11 mouse cellular contexts compared by ENCODE assay signal in genomic region chr1:181543711-181544383, GRCm38 (mm10). TPM values are rescaled to one million over a fixed set of nuclear protein-coding genes. Genes with fewer than 3 reads are reported as not detected.
A peak's percentile ranks its signal among the peaks of the same experiment; 100 is the strongest.
DNase-seq lines count a peak whose midpoint lies in the region; ATAC-seq and TF ChIP-seq lines count a peak whose summit lies in the region.
"Had no signal": no experiment of that assay in that cellular context is flagged by ENCODE, and none has a peak within 500 bp of the region (broad histone marks: within the 10 kb centered on the region; RNA-seq: fewer than 3 reads in every experiment).

No protein-coding gene starts in this region.

- no peak overlapping the region for H3K27ac ChIP-seq in midbrain, embryonic 11.5 days (ENCODE audit: low read depth, low read length)
- no peak overlapping the region for H3K27ac ChIP-seq in midbrain, embryonic 15.5 days
- H3K27ac ChIP-seq in lung, postnatal 0 days (ENCODE audit: low read length), result no peak overlapping the region
- no peak overlapping the region for H3K27ac ChIP-seq in neural tube, embryonic 15.5 days (replicated peaks)
- no peak overlapping the region for H3K27ac ChIP-seq in hindbrain, embryonic 16.5 days (ENCODE audit: low read depth, low read length)
- H3K27ac ChIP-seq: lung, embryonic 15.5 days had no signal

- no peak for ATAC-seq in midbrain, embryonic 11.5 days (ENCODE audit: low FRiP score)
- ATAC-seq in midbrain, embryonic 15.5 days (replicated peaks), result no peak
- no peak for ATAC-seq in lung, postnatal 0 days
- ATAC-seq in neural tube, embryonic 15.5 days (ENCODE audit: low FRiP score), result no peak
- ATAC-seq in hindbrain, embryonic 16.5 days, result no peak

- H3K9me3 ChIP-seq in midbrain, embryonic 11.5 days (ENCODE audit: control insufficient read depth, low read length), result no peaks in the 10 kb centered on the region
- no peaks in the 10 kb centered on the region for H3K9me3 ChIP-seq in midbrain, embryonic 15.5 days
- no peaks in the 10 kb centered on the region for H3K9me3 ChIP-seq in lung, postnatal 0 days (ENCODE audit: low read length)
- no peaks in the 10 kb centered on the region for H3K9me3 ChIP-seq in neural tube, embryonic 15.5 days (replicated peaks)
- H3K9me3 ChIP-seq in hindbrain, embryonic 16.5 days (ENCODE audit: control insufficient read depth, low read length), result no peaks in the 10 kb centered on the region
- H3K9me3 ChIP-seq: lung, embryonic 15.5 days had no signal

- peak; percentile 48 for DNase-seq in embryo, embryonic 10.5 days (ENCODE audit: low spot score)
- no peak for DNase-seq in embryo, embryonic 9.5 days (ENCODE audit: extremely low spot score)
- peak; percentile 82 for DNase-seq in midbrain, embryonic 11.5 days (ENCODE audit: low spot score, missing footprints)
- peak; percentile 54 for DNase-seq in adrenal gland, postnatal 25 days
- peak; percentile 32 for DNase-seq in lung, postnatal 0 days (ENCODE audit: low spot score)

- 76% methylated on average over 5 of the region's 5 CpGs for WGBS in midbrain, embryonic 11.5 days
- 78% methylated on average over 5 of the region's 5 CpGs for WGBS in midbrain, embryonic 15.5 days
- WGBS in lung, postnatal 0 days, result 74% methylated on average over 5 of the region's 5 CpGs
- 77% methylated on average over 5 of the region's 5 CpGs for WGBS in neural tube, embryonic 15.5 days
- WGBS in hindbrain, embryonic 16.5 days, result 76% methylated on average over 5 of the region's 5 CpGs

- TF ChIP-seq CTCF in lung, postnatal 0 days (IDR thresholded peaks at IDR 0.05), result peak; percentile 64

- TF ChIP-seq EP300 in lung, postnatal 0 days (IDR thresholded peaks at IDR 0.05), result no peak

- no peaks in the 10 kb centered on the region for H3K27me3 ChIP-seq in midbrain, embryonic 11.5 days (ENCODE audit: control insufficient read depth, insufficient read depth, low read length)
- H3K27me3 ChIP-seq in midbrain, embryonic 15.5 days (replicated peaks), result 0 out of 2 replicates have a peak, but pooled peaks cover 7% of the 10 kb centered on the region
- H3K27me3 ChIP-seq in lung, postnatal 0 days (replicated peaks; ENCODE audit: insufficient read depth, low read length), result no peaks in the 10 kb centered on the region
- 0 out of 2 replicates have a peak, but pooled peaks cover 3% of the 10 kb centered on the region for H3K27me3 ChIP-seq in neural tube, embryonic 15.5 days (replicated peaks)
- H3K27me3 ChIP-seq in hindbrain, embryonic 16.5 days (replicated peaks; ENCODE audit: control insufficient read depth, insufficient read depth, low read length), result no peaks in the 10 kb centered on the region
- H3K27me3 ChIP-seq: lung, embryonic 15.5 days had no signal

- no peak overlapping the region for H3K9ac ChIP-seq in midbrain, embryonic 11.5 days (ENCODE audit: low read length)
- no peak overlapping the region for H3K9ac ChIP-seq in midbrain, embryonic 15.5 days
- no peak overlapping the region for H3K9ac ChIP-seq in lung, postnatal 0 days (replicated peaks; ENCODE audit: low read depth)
- no peak overlapping the region for H3K9ac ChIP-seq in neural tube, embryonic 15.5 days (replicated peaks)
- H3K9ac ChIP-seq in hindbrain, embryonic 16.5 days (ENCODE audit: low read depth, low read length), result no peak overlapping the region
- H3K9ac ChIP-seq: lung, embryonic 15.5 days had no signal

- no peaks in the 10 kb centered on the region; the same call in 1 of the 2 replicates for H3K4me1 ChIP-seq in midbrain, embryonic 11.5 days (ENCODE audit: control insufficient read depth, insufficient read depth, low read length)
- no peaks in the 10 kb centered on the region for H3K4me1 ChIP-seq in midbrain, embryonic 15.5 days
- H3K4me1 ChIP-seq in lung, postnatal 0 days (ENCODE audit: insufficient read depth, low read depth, low read length), result 0 out of 2 replicates have a peak, but pooled peaks cover 3% of the 10 kb centered on the region
- H3K4me1 ChIP-seq in neural tube, embryonic 15.5 days, result peaks cover 10% of the 10 kb centered on the region; the same call in 1 of the 2 replicates
- H3K4me1 ChIP-seq in hindbrain, embryonic 16.5 days (ENCODE audit: control insufficient read depth, insufficient read depth, low read depth, low read length), result no peaks in the 10 kb centered on the region

- H3K36me3 ChIP-seq in midbrain, embryonic 11.5 days (ENCODE audit: control insufficient read depth, insufficient read depth, low read length), result no peaks in the 10 kb centered on the region
- H3K36me3 ChIP-seq in midbrain, embryonic 15.5 days (replicated peaks), result no peaks in the 10 kb centered on the region
- no peaks in the 10 kb centered on the region for H3K36me3 ChIP-seq in lung, postnatal 0 days (ENCODE audit: insufficient read depth, low read length)
- H3K36me3 ChIP-seq in neural tube, embryonic 15.5 days, result no peaks in the 10 kb centered on the region
- H3K36me3 ChIP-seq in hindbrain, embryonic 16.5 days (ENCODE audit: control insufficient read depth, insufficient read depth, low read length), result no peaks in the 10 kb centered on the region
- H3K36me3 ChIP-seq: lung, embryonic 15.5 days had no signal

- no peak overlapping the region for H3K4me3 ChIP-seq in midbrain, embryonic 11.5 days (ENCODE audit: low read depth, low read length)
- H3K4me3 ChIP-seq in midbrain, embryonic 15.5 days, result no peak overlapping the region
- no peak overlapping the region for H3K4me3 ChIP-seq in lung, postnatal 0 days (ENCODE audit: low read depth, low read length)
- no peak overlapping the region for H3K4me3 ChIP-seq in neural tube, embryonic 15.5 days (replicated peaks)
- H3K4me3 ChIP-seq in hindbrain, embryonic 16.5 days (ENCODE audit: low read length), result no peak overlapping the region
- H3K4me3 ChIP-seq: lung, embryonic 15.5 days had no signal

- H3K4me2 ChIP-seq in midbrain, embryonic 11.5 days, result no peak overlapping the region
- no peak overlapping the region for H3K4me2 ChIP-seq in midbrain, embryonic 15.5 days
- no peak overlapping the region for H3K4me2 ChIP-seq in lung, postnatal 0 days (replicated peaks; ENCODE audit: low read depth, low read length)
- H3K4me2 ChIP-seq in neural tube, embryonic 15.5 days, result no peak overlapping the region
- H3K4me2 ChIP-seq in hindbrain, embryonic 16.5 days (ENCODE audit: low read length), result no peak overlapping the region
- H3K4me2 ChIP-seq: lung, embryonic 15.5 days had no signal

RNA-seq across cellular contexts. Expression of gene Dnah14, which starts 32.5 kb away (rescaled TPM):
- polyA plus RNA-seq in midbrain, embryonic 11.5 days (2014; fragmentation: Nextera tagmentation; extraction: Ambion mirVana), result 2.5 and 2.7 TPM in 2 replicates
- polyA plus RNA-seq in midbrain, embryonic 15.5 days (2015; fragmentation: Nextera tagmentation; extraction: Ambion mirVana), result 0.49 and 0.81 TPM in 2 replicates
- 0.09 TPM in 1 of 2 replicates, not detected in the other for total RNA-seq in adrenal gland, postnatal 25 days (2021)
- polyA plus RNA-seq in lung, postnatal 0 days (2015; fragmentation: Nextera tagmentation; extraction: Ambion mirVana), result 1.0 TPM in 2 replicates
- polyA plus RNA-seq in neural tube, embryonic 15.5 days (2015; fragmentation: Nextera tagmentation; extraction: Ambion mirVana), result 0.29 and 0.61 TPM in 2 replicates
- polyA plus RNA-seq in hindbrain, embryonic 16.5 days (2015; fragmentation: Nextera tagmentation; extraction: Ambion mirVana), result 0.37 and 0.50 TPM in 2 replicates
- total RNA-seq: heart, postnatal 25 days had no signal

RNA-seq across cellular contexts. Expression of gene Ccdc121, which starts 32.6 kb away (rescaled TPM):
- polyA plus RNA-seq in midbrain, embryonic 11.5 days (2014; fragmentation: Nextera tagmentation; extraction: Ambion mirVana), result not detected in 2 replicates
- 0.09 TPM in 1 of 2 replicates, not detected in the other for polyA plus RNA-seq in midbrain, embryonic 15.5 days (2015; fragmentation: Nextera tagmentation; extraction: Ambion mirVana)
- not detected in 2 replicates for total RNA-seq in adrenal gland, postnatal 25 days (2021)
- polyA plus RNA-seq in lung, postnatal 0 days (2015; fragmentation: Nextera tagmentation; extraction: Ambion mirVana), result 0.86 and 1.6 TPM in 2 replicates
- not detected in 2 replicates for polyA plus RNA-seq in neural tube, embryonic 15.5 days (2015; fragmentation: Nextera tagmentation; extraction: Ambion mirVana)
- 0.11 and 0.19 TPM in 2 replicates for polyA plus RNA-seq in hindbrain, embryonic 16.5 days (2015; fragmentation: Nextera tagmentation; extraction: Ambion mirVana)
- total RNA-seq: ES-E14; heart, postnatal 25 days had no signal
